Mouse (Mus musculus) embryonic stem cell, embryonic (primary cell): Measurements from ENCODE around the gene BC029722.

Experiments
- CTCF ChIA-PET, 4 experiments: fragments of 300-600 bp in 2 of 4; fragments of 350-600 bp in 2 of 4; sonication (Branson Sonifier 250); formaldehyde crosslinking; loops; one replicate each; lab custom pipeline; 2022; ENCODE audit warnings: inconsistent platforms in 2 of 4; lab: Charles Lee
- POLR2A ChIA-PET, 4 experiments: fragments of 300-600 bp in 2 of 4; fragments of 350-600 bp in 2 of 4; sonication (Branson Sonifier 250); formaldehyde crosslinking; loops; one replicate each; lab custom pipeline; 2022; ENCODE audit warnings: antibody characterized with exemption in 4 of 4, inconsistent platforms in 1 of 4; lab: Charles Lee

The BC029722 gene

DNA sequence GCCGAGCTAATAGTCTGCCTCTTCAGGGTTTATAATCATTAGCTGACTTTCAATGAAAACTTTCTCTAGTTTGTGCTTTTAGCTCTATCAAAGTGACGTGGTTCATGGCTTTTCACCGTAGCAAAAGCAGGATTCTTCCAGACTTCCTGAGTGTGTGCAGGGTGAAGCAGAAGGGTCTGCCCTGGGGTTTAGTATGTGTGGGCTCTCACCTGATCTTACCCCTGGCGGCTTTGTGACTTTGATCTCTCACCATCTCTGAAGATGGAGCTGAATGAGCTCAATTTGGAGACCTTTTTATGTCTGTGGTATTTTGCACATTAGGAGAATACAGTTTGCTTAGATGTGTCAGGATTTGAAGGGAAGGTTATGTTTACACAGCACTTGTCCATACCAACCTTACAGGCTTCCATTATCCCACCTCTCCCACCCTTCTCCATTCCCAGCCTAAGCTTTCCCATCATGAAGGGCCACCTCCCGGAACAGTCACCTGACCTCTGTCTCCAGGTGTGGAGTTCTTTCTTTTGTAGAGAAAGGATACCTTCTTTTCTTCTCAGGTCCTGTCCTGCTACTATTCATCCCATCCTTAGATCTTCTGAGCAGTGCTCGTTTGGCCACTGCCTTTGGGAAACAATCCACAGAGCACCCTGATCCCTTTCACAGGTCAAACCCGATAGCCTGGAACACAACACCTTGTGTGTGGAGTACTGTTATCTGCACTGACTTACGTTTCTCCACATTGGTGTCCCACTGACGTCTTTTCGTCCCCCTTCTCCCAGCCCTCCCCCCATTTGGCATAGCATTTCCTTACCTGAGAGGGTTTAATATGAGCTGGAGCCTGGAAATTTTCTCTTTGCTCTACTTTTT, 42.2 kb downstream of the BC029722 start:
- CTCF ChIA-PET = interaction anchor here in 3 of 4 experiments (0.6 to 2.7 kb wide), 6 partner anchors 12 to 838 kb away, joined by 3 to 9 read pairs (median 4); partner anchors contain the start of gene Trpc4ap (in 1 of the 3)
- POLR2A ChIA-PET = interaction anchor here in 3 of 4 experiments (0.5 to 1.9 kb wide), 8 partner anchors 85 to 473 kb away, joined by 3 to 5 read pairs (median 4); partner anchors contain the start of genes Trpc4ap (in 2 of the 3), Cpne1 (in 1 of the 3), Rbm12 (in 1 of the 3) and Uqcc1 (in 1 of the 3)

DNA sequence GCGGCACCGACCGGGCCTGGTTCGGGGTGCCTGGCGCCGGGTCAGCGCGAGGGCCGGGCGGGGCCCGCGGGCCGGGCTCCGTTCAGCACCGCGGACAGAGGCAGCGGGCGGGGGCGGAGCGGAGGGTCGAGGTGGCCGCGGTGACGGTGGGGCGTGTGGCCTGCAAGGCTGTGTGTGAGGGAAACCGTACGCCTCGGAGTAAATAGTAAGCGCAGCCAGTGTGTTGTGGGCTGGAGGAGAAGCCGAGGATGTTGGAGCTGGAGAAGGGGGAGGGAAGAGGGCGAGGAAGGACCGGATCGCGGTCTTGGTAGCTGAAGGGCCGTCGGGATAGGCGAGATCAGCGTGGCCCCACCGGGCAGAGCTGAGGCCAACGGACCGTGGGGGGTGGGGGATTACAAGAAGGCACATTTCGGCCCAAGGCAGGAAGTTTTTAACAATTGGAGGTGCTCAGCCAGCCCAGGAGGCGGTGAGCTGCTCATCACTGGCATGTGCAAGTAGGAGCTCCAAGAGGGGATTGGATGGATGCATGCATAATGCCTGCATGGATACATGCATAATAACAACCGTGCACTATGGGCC, 43.5 kb downstream of the BC029722 start:
- CTCF ChIA-PET = interaction anchor here (0.5 to 2.7 kb wide), 13 partner anchors 11 to 1786 kb away, joined by 3 to 9 read pairs (median 3); partner anchors contain the start of genes Trpc4ap (in 2 of the 4), Acss2 (in 1 of the 4) and Ggt7 (in 1 of the 4)
- POLR2A ChIA-PET = interaction anchor here in 3 of 4 experiments (0.5 to 1.9 kb wide), 9 partner anchors 9 to 405 kb away, joined by 3 to 5 read pairs (median 4); partner anchors contain the start of genes Trpc4ap (in 2 of the 3), Cpne1 (in 1 of the 3), Rbm12 (in 1 of the 3) and Rbm39 (in 1 of the 3)

- ChIA-PET CTCF (interaction anchor here in 3 of 4 experiments (0.5 to 2.7 kb wide), 11 partner anchors 10 to 1786 kb away, joined by 3 to 9 read pairs (median 3); partner anchors contain the start of genes Acss2 (in 1 of the 3), Ggt7 (in 1 of the 3) and Trpc4ap (in 1 of the 3)), POLR2A (interaction anchor here in 1 of 4 experiments (0.9 kb wide), 1 partner anchor 43 kb away, joined by 3 read pairs; no protein-coding TSS in a partner anchor)
These were observed 44.1 kb downstream of the BC029722 start, which contains the start of gene Mmp24 for GRCm38 (mm10) chr2:155774927-155775684. Gene Mmp24 (plus strand): TSS chr2:155775342.

DNA sequence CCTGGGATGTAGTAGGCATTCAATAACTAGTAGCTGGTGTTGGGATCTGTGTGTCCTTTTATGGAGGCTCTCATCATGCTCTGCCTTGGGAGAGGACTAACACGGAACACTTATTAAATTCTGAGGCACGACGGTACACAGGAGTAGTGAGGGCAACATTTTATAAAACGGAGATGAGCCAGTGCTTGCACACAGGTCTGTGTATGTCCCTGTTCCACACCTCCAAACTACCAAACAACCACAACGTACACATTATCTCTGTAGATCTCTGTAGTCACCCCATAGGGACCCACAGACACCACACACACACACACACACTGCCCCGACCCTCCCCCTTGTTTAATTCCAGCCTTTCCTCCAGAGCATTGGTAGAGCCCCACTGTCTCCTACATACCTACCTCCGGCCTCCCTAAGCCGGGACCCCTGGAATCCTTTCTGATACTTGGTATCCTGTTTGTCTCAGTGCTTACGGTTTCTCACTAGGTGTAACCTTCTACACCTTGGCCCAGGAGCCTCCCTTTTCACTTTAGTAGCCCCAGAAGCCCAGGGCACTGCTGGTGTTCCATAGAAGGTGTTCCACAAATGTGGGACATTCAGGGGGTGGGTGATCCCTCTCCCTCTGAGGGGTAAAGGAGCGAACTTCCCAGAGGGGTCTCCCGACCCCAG, 44.8 kb downstream of the BC029722 start:
- POLR2A ChIA-PET = no interaction called here
- CTCF ChIA-PET = interaction anchor here in 3 of 4 experiments (0.6 to 2.7 kb wide), 5 partner anchors 9 to 259 kb away, joined by 3 to 9 read pairs (median 3); no protein-coding TSS in a partner anchor

- ChIA-PET POLR2A (no interaction called here), CTCF (no interaction called here)
These were observed 45.6 kb downstream of the BC029722 start for GRCm38 (mm10) chr2:155773664-155774063.
